Mouse (Mus musculus) thymus, postnatal 14 days (tissue): ENCODE measurements around the gene Fbxo41.
A peak's percentile ranks its signal among the peaks of the same experiment; 100 is the strongest.

ENCODE experiments used
- DNase-seq: peaks from one replicate; pipeline ENCODE4 v3.0.0; 2021

Fbxo41 gene

DNA sequence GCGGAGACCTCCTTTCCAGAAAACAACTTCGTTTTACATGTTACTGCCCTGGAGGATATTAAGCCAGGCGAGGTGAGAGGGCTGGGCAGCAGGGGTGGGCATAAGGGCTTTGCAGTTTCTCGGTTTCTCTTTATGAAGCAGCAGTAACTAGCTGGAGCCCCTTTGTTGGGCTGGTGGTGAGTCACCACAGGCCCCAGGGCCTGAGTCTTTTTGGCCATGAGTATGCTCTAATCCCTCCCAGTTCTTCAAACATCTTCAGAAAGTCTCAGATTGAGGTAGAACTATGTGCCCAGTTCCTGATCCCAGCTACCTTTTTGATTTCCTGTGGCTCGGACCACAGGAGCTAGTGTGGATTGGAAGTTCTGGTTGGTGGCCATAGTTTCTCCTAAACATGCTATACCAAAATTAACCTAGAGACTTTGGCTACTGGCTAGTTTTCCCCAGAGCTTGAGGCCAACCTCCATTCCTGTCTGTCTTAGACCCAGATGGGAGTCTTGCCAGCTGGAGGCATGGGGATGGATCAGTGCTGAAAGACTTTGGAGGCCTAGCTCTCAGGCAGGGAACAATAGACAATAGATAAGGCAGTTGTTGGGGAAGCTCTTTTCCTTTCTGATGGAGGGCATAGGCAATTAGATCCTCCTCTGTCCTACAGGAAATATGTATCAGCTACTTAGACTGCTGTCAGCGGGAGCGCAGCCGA lies 58.4 kb downstream of the Fbxo41 start:
- DNase-seq: no peak

DNA sequence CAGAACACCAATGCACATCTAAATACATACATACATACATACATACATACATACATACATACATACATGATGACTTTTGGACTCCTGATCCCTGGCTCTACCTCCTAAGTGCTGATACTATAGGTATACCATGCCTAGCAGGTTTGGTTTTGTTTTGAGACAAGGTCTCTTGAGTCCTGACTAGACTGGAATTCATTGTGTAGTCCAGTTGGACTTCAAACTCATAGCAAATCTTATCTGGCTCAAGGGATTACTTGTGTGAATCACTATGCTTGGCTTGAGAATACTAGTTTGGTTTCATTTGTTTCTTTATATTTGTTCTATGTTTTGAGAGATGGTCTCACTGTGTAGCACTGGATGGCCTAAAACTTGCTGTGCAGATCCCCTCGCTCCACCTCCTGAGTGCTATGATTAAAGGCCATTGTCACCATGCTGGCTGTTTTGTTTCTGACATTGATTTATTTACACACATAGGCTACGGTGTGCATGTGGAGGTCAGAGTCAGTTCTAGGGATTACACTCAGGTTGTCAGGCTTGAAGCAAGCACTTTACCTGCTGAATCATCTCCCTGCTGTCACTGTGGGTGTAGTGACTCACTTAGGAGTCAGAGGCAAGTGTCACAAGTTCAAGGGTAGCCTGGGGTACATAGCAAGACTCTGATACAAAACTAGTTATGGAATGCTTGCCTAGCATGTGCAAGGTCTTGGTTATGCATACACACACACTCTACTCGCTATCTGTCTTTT lies 59.1 kb downstream of the Fbxo41 start:
- DNase-seq: no peak

DNA sequence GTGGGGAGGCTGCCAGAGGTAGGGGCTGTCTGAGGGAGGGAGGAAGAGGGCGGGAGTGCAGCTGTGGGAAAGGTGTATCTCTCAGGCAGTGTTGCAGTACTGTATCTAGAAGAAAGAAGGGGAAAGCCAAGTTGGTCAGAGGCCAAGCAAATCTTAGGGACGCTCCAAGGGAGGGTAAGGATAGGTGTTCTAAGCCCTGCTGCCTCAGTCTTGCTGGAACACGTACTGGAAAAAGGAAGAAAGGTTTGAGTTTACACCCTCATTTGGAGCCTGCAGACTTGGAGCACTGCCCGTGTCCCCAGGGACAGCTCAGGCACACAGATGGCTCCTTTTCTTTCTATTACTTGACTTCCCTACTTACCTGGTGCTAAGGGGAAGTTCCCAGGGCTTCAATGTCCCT lies 61.7 kb downstream of the Fbxo41 start:
- no peak for DNase-seq

GRCm38 (mm10) chr6:85436631-85437030 lies 66.2 kb downstream of the Fbxo41 start:
- no peak for DNase-seq

- DNase-seq: no peak
Measured at GRCm38 (mm10) chr6:85436204-85436603, 66.6 kb downstream of the Fbxo41 start.

GRCm38 (mm10) chr6:85433865-85434264 lies 68.9 kb downstream of the Fbxo41 start:
- no peak for DNase-seq

- DNase-seq: peak; percentile 90
Measured at GRCm38 (mm10) chr6:85431842-85432431, 70.9 kb downstream of the Fbxo41 start, which contains the start of gene Smyd5. TSS of gene Smyd5 (plus strand) at chr6:85431989.

GRCm38 (mm10) chr6:85431274-85431841 lies 71.4 kb downstream of the Fbxo41 start:
- DNase-seq: no peak

DNA sequence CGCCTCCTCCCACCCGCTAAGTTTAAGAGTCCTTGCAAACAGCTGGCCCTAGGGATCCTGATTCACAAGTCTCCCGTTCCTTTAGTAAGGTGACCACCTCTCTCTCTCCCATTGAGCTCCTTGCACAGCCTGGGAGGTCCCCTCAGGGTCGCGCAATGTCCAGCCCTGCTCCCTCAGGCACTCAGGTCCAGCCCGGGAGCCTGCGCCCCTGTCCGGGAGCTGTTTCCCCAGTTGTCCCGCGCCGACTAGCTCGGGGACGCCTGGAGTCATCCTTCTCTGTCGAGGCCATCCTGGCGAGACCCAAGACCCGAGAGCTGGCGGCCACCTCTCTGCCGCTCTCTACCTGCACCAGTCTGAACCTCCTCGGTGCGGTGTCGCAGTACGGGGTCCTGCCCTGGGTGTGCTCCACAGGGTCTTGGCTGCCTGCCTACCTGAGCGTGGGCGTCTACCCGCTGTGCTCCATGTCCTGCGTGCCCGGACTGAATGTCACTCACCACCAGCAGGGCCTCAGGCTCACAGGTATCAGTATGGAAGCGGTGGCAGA lies 78.9 kb downstream of the Fbxo41 start, which contains the start of gene Noto:
TSS of gene Noto (plus strand) at position 51 of the 544 bp plus-strand sequence.
- DNase-seq: no peak
